Mouse (Mus musculus) urinary bladder, adult 18-20 months (tissue): ENCODE results near the gene Nup93.

Experiments used
- DNase-seq, 2 experiments: peaks; one replicate each; pipeline ENCODE4 v3.0.0; 2022; ENCODE audit warnings: low spot score in 2 of 2, mixed read lengths in 2 of 2

Nup93 gene

DNA sequence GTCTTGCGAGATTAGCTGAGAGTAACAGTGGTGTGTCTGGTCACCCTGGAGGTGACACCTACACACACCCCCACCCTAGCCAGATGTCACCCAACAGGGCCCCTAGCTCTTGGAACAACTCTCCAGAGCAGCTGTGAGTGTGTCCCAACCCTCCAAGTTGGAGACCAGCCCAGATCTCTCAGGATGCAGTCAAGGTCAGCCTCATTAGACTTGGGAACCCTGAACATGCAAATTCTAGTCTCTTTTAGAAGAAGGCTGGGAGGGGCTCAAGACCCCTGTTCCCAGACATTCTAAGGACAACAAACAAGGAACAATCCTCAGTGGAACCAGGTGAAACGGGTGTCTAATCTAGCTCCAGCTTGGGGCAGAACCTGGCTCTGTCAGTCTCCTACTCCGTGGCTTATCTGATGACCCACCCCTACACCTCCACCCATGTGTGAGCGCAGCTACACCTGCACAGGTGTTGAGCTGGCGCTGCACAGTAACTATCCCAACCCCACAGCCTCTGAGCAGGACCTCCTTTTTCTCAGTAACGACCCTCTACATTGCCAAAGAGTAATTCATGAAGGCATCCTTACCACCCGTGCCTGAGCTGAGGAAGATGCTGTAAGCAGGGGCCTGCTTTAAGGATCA, 148.4 kb downstream of the Nup93 start:
- peak; percentile 28 to 40 for DNase-seq

- DNase-seq, result peak; percentile 58 to 77
These were observed 148.9 kb downstream of the Nup93 start for GRCm38 (mm10) chr8:94363288-94363688.

GRCm38 (mm10) chr8:94363906-94364305, 149.5 kb downstream of the Nup93 start:
- peak in 1 of 2 experiments; percentile 30 for DNase-seq

DNA sequence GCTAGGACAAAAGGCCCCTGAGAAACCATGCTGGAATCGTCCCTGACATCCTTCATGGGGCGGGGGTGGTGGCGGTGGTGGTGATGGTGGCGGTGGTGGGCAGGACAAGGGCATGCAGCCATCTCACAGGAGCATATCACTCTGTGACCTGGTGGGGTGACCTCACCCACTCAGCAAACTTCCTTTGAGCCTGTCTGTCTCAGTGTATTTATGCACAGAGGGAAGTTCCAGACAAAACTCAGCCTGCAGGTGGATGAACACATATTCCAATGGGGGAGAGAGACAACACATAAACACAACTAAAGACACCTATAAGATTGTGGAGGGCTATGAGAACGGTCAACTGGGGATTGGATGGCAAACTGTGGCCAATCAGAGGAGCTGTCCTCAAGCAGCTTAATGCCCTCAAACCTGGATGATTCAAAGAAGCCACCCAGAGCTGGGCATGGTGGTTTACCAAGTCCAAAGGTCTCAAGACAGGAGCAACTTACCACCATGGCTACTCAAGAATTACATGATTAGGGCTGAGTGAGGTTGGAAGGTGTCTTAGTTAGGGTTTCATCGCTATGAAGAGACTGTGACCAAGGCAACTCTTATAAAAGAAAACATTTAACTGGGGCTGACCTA, 150.4 kb downstream of the Nup93 start:
- DNase-seq, result no peak

DNA sequence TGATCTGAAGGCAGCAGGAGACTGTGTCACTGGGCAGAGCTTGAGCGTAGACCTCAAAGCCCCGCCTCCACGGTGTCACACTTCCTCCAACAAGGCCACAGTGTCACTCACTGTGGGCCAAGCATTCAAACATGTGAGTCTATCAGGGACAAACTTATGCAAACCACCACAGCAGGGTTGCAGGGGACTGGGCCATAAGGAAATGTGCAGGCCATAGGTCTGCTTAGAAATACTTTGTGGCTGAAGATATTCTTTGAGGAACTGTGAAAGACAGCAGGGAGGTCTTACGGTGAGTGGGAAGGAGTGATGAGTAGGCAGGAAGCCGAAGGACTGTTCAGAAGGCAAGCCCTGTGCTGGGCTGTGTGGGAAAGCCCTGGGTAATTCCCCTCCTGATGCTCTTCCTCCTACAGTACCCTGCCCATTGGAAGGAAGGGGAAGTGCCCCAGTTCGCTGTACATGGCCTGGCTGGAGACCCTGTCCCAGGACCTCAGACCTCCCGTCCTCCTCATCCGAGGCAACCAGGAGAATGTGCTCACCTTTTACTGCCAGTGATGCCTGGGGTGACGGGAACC, 151.1 kb downstream of the Nup93 start:
- no peak for DNase-seq
